Mouse (Mus musculus): ENCODE results near the gene Slc28a1. TPM values are rescaled to one million over a fixed set of nuclear protein-coding genes. Genes with fewer than 3 reads are reported as not detected.
"Not testable (repeated sequence)": the region's sequence is repeated elsewhere in the genome, so short reads cannot be mapped to it uniquely, and the experiment has no call there.

Gene Slc28a1
- polyA plus RNA-seq, 1 experiment = 0.43 TPM

DNA sequence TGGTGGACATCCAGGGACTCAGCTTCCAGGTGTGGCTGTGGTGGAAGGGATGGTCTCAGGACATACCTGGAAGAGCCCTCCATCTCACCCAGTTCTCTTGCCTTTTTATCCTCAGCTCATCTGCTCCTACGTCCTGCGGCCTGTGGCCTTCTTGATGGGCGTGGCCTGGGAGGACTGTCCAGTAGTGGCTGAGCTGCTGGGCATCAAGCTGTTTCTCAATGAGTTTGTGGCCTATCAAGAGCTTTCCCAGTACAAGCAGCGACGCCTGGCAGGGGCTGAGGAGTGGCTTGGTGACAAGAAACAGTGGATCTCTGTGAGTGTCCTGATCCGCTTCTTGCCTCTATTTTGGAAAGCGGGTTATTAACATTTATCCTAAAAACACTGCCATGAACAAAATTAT is 49.8 kb downstream of the Slc28a1 start:
- DNase-seq (ENCODE audit: low read depth) = no peak

DNA sequence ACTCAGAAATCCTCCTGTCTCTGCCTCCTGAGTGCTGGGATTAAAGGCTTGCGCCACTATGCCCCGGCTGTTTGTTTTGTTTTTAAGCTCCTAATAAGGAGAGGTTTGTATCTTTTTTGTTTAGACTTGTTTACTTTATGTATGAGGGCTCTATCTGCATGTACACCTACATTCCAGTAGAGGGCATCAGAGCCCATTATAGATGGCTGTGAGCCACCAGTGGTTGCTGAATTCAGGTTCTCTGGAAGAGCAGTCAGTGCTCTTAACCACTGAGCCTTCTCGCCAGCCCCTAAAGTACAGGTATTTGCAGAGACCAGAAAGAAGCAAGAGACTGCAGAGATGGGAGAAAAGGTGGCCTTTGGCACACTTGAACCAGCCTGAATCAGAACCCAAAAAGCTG is 52.5 kb downstream of the Slc28a1 start:
- DNase-seq (ENCODE audit: low read depth) = no peak

DNA sequence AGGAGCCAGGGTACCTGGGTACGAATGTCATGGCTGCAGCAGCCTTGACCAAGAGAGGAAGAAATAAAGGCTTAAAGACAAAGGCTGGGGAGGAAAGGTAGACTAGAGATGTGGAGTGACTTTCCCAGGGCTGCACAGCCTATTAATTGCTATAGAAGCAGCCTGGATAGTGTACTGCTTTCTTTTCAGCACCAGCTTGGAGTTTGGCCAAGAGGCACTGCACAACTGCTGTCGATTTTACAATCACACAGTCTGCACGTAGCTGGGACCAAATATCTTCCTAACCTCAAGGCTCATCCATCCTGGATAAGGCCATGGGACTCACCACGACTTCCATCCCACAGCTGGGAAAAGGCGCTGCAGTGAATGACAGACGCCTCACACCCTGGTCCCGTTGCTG is 54.8 kb downstream of the Slc28a1 start:
- no peak for DNase-seq (ENCODE audit: low read depth)

DNA sequence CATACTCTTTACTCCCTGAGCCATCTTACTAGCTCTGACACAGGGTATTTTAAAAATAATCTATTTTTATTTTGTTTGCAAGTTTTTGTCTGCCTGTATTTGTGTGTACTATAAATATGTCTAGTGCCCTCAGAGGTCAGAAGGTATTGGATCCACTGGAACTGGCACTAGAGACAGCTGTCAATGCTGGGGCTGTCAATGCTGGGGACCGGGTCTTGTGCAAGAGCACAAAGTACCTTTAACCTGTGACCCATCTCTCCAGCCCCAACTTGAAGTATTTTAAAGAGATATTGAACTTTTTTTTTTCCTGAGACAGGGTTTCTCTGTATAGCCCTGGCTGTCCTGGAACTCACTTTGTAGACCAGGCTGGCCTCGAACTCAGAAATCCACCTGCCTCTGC is 59.3 kb downstream of the Slc28a1 start:
- no peak for DNase-seq (ENCODE audit: low read depth)

DNA sequence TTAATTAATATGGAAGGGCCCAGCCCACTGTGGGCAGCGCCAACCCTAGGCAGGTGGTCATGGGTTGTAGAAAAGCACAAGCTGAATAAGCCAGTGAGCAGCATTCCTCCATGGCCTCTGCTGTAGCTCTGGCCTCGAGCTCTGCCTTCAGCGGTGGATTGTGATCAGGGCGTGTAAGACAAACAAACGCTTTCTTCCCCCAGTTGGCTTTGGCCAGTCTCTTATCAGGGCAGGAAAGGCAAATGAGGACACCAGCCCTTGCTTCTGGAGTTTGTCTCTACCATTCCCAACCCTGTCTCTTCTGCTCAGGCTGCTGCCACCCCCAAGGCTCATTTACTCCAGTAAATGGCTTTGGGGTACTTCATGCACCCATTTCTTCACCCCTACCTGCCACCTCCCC is 60.1 kb downstream of the Slc28a1 start:
- no peak for DNase-seq (ENCODE audit: low read depth)

DNA sequence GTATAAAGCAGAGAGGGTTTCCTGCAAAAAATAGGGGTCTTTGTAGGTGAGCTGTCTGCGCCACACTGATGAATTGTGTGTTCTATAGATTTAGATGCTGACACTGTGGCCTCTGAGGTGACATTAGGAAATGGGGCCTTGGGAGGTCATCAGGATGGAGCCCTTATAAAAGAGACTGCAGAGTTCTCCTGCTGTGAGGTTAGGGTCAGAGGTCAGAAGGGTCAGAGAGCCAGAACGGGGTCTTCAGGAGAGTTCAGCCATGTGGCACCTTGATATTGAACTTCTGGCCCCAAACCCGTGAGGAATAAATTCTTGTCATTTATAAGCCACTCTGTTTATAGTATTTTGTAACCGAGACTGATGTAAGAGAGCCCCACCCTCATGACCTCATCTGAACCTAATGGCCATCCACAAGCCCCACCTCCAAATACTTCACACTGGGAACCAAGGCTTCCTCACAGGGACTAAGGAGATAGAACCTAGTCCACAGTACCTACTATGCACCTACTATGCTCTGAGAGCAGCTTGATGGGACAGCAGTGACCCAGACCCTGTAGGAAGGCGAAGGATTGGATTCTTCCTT is 61.7 kb downstream of the Slc28a1 start:
- no peak for DNase-seq (ENCODE audit: low read depth)

DNA sequence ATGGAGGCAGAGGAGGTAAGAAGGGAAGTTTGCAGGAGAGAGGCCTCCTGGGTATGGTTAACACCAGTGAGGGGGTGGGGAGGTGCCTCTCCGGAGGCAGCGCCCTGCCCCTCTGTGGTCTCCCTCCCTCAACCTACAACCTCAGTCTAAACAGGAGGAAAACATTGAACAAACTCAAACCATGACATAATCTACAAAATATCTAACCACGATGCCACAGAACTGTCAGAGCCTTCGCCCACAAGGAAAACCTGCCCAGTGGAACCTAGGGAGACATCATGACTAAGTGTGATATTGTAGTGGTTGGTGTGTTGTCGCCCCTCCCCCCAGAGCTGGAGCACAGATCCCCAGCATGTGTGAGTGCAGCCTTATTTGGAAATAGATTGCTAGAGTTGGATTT is 64.9 kb downstream of the Slc28a1 start:
- no peak for DNase-seq (ENCODE audit: low read depth)

DNA sequence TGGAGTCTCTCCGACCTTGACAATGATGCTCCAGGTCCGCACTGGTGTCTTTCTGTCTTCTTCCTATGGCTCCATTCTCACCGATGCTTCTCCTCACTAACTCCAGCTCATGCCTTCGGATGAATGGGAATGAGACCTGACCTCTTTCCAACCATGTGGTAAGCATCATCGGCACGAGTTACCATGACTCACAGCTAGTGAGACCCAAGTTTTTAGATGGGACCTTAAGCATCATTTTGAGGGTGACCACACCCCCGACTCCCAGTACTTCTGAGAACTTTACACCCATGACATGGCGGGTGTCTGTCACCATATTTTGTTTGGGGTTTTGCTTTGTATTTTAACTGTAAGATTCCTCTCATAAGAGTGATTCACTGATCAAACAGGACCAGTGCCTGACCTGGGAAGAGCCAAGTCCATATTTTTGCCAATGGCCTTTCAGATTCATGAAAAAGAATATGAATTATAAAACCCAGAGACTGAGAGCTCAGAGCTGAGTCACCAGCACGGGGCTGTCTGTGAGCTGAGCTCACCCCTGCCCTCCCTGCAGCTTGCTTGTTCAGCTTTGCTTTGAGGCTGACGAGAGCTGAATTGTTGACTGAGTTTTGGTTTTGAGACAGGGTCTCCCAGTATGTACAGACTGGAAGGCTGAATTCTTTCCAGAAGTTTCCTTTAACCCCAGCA is 68.0 kb downstream of the Slc28a1 start:
- no peak for DNase-seq (ENCODE audit: low read depth)

DNA sequence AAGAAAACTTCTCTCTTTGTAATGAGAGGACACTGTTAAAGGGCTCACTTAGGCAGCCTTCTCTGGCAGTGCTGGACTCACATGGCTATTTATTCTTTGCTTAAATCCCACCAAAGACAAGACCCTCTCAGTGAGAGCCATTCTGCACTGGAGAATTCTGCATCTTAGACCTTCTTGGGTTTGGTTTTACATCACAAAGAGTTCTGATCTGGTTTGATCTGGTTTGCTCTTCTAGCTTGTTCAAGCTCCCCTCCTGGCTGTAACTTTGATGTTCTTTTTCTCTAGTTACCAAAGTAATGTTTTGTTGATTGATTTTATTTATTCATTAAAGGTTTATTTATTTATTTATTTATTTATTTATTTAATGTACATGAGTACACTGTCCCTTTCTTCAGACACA is 68.6 kb downstream of the Slc28a1 start:
- DNase-seq (ENCODE audit: low read depth) = no peak

DNA sequence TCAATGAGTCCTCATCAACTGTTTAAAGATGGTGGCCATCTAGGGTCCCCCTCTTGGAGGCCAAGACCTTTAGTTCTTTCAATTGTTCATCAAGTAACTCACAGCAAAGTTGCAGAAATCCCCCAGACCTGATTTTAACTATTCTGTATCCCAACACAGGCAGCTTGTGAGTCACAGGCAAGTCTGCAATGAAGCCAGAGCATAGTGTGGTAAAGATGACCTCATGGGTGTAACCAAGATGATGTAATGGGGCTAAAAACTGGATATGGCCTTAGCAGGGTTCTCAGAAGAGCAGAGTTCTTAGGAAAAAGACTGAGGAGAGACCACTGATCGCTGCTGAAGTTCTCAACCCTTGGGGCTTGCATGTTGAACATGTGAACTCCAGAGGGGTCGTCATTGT is 69.5 kb downstream of the Slc28a1 start:
- no peak for DNase-seq (ENCODE audit: low read depth)

DNA sequence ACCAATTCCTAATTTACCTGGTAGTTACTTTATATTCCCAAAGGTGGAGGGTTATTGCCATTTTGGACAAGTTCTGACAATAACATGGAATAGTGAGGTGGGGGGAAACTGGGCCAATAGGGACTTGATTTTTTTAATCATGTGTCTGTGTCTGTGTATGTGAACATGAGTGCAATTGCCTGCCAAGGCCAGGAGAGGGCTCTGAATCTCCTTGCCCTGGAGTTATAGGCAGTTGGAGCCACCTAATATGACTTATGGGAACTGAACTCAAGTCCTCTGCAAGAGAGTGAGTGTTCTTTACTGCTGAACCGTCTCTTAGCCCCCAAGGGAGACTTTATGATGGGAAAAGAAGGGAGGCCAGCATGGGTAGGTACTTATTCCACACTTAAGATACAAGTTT is 70.1 kb downstream of the Slc28a1 start:
- DNase-seq (ENCODE audit: low read depth) = no peak

DNA sequence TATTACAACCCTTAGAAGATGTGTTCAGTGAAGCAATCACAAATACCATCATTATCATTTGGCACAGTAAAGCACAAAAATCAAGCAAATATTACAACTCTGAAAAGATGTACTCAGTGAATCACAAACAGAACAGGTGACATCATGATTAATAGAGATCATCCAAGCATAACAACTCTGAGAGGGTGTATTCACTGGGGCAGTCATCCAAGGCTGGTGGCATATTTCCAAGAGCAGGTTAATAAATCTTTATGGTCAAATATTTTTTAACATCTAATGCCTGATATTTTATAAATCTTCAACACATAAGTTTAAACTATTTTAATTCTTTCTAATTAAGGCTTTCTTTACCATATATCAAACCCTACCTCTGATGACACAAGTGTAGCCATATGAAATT is 71.4 kb downstream of the Slc28a1 start:
- DNase-seq (ENCODE audit: low read depth) = not testable (repeated sequence)

DNA sequence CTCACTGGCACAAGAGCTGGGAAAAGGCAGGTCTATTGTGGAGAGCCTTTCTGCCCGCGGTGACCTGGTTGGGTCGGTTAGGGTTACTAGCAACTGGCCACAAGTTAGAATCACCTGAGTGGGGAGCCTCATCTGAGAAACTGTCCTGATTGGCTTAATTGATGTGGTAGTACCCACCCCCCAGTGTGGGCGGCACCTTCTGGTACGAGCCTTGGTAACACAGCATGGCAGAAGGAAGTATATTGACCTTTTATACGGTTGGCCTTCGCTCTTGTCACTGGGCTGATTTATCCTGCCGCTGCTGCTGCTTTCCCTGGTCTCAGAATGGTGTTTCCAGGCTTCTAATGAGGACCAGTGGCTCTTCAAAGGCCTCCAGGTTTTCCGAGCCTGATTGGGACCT is 74.6 kb downstream of the Slc28a1 start:
- DNase-seq (ENCODE audit: low read depth) = no peak

DNA sequence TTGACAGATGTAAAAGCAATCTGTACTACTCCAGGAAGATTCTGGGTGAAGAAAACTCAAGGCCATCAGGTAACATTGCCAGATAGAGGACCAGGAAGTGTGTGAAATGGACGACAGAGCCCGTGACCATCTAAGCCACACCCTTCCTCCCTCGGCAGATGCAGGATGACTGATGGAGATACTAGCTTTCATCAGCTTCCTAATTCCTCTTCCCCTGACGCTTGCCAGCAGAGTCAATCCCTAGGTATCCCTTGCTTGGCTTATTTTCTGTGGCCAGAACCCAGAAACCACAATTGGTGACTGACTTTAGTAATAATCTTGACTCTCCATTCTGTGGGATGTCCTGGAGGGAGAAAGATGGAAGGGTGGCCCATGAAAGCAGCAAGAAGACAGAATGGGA is 80.9 kb downstream of the Slc28a1 start:
- DNase-seq (ENCODE audit: low read depth) = no peak

DNA sequence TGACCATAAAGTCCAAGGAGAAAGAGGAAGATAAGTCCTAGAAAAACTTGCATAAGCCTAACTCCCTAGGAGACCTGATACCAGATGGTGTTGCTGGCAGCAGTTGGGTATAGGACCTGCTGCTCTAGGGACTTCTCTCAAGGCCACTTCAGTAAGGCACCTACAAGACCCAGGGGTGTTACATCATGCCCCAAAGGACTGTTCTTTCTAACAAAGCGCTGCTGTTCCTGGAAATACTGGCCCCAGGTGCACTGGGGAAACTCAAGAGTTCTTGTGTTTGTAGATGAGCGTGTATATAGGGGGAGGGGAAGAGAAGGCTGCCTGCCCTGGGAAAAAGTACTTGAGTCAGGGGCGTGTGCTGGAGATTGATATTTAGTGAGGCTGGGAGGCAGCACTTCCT is 82.2 kb downstream of the Slc28a1 start:
- DNase-seq (ENCODE audit: low read depth) = no peak

DNA sequence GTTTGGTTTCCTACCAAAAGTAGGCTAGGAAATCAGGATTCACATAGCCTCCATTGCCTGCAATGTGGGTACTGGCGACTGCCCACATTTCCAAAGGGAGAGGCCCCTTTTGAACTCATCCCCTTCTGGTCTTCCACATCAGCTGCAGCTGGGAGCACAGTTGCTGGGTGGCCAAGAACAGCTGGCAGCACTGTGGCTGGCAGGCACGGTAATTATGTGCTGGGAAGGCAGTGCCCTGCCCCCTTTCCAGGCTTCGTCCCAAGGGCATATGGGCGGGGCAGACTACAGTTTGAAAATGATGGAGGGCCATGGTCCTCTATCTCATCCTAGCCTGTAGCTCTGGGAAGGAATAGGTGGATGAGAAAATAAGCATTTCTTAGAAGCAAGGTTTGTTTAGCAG is 83.9 kb downstream of the Slc28a1 start:
- no peak for DNase-seq (ENCODE audit: low read depth)

DNA sequence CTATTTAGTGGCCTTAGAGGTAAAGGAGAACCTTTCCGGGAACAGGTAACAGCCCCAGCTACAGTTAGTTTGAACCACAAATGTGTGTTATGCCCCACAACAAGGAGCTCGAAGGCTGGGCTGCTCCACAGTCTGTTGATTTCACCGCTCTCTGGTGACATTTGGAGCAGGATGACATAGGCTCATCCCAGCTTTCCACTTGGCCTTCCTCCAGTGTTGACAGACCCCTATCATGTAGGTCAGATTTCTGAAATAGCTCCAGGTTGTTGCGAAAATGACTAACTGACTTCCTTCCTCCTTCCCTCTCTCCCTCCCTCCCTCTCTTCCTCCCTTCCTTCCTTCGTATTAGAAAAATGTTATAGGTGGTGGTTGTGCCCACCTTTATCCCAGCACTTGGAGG is 84.5 kb downstream of the Slc28a1 start:
- no peak for DNase-seq (ENCODE audit: low read depth)

DNA sequence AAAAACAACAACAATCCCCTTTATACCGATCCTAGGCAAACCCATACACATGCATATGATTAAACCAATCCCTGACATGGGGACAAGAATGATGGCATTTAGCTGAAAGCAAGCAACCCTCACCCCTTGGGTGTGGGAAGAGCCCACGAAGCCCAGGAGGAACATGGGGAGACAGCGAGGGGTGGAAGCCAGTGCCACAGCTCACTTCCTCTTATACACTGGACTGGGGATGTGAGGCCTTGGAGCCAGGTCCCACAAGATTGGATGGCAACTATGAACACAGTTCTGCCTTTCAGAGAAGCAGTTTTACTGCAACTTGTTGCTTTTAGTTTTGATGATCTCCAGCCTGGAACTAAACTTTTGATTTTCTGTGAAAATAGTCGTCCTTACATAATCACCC is 85.2 kb downstream of the Slc28a1 start:
- DNase-seq (ENCODE audit: low read depth) = no peak

DNA sequence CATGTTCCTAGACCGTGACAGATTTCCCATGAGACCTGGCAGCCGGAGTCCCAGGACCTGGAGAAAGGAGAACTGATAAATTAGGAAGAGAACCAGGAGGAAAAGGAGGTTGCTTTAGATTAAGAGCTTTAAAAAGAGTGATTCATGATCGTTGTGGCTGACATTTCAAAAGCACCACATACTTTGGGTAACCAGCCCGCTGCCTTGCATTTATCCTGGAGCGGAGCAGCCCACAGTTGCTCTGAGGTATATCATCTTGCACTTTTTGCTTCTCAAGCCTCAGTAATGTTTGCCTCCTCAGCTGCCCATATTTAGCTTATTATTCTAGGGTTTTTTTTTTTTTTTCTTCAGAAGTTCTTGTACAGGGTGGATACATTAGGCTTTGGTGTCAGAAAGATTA is 87.8 kb downstream of the Slc28a1 start:
- DNase-seq (ENCODE audit: low read depth) = no peak

DNA sequence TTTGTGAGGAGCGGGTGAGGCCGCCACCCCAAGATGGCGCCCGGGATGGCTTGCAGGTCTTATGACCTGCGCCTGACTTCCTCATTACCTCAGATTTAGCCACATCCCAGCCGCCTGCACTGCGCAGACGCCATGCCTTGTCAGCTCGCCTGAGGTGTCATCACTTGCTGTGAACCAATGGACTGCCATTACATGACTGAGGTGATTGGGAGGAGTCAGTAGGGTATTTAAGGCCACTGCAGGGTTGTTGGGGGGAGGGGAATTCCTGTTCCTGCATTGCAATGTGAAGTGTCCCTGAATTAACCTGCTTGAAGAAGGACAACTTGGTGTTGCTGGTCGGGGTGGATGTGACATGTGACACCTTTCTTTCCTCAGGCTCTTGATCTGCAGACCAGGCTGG is 89.0 kb downstream of the Slc28a1 start:
- not testable (repeated sequence) for DNase-seq (ENCODE audit: low read depth)

DNA sequence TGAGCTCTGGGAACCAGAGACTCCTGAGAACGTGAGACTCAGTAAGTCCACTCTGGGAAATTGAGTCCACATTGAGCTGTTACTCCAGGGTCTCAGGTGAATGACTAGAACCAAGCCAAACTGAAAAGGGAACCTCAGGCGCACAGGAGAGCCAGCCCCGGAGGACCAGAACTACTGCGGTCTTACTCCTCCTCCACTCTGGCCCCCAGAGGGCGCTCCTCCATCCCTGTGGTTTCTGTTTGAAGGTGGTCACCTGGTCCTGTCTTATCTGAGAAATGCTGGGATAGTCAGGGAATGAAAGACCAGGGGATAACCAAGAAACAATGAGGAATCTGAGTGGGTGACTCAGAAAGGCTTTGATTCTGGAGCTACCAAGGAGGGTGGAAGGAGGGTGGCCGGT is 94.3 kb downstream of the Slc28a1 start:
- no peak for DNase-seq (ENCODE audit: low read depth)

DNA sequence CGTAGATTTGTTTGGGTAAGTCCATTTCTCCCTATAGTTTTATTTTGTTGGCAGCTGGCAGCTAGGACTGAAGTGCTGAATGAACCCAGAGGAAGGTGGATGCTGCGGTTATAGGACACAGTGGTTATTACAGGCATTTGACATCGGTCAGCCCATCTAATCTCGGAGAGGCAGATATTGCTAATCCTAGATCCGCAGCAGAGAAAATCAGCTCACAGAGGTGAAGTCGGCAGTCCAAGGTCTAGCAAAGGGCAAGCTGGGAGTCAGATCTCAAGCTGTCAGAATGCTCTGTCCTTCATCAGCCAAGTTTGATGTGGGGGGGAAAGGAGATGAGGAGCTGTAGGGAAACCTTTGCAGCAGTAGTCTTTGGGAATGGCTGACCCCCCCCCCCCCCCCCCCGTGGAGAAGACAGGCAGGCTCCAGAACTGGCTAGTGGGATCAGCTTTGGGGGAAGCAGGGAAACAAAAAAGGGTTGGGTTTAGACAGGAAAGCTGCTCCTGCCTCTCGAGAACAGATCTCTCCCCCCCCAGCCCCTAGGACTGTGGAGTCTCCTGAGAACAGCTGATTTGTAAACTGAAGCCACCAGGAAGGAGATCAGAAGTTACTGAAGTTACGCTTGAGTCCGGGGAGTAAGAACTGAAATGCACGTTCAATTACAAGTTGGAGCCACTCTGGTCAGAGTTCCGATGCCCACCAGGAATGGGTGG is 95.5 kb downstream of the Slc28a1 start:
- no peak for DNase-seq (ENCODE audit: low read depth)

DNA sequence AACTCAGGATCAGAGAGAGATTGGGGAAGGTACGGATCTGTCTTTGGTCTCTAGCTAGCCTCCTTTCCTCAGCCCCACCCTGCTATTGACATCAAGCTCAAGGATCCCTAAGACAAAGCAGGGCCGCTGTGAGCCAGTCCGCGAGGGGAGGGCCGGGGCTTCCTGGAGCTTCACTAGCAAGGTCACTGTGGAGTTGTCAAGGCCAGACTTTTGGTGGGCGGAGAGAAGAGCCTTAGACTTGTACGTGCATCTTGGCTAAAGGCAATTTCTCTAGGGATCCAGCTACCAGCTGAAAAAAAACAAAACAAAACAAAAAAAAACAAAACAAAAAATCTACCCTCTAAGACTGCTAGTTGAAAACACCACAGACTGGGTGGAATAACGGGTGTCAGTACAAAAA is 97.2 kb downstream of the Slc28a1 start:
- DNase-seq (ENCODE audit: low read depth) = no peak

Measured in gonadal fat pad, adult 2 months (tissue).